Mouse (Mus musculus) cerebellum, adult 18-20 months (tissue): ENCODE data around the gene Megf11.

ENCODE experiments used
- DNase-seq, 2 experiments: peaks; one replicate each; pipeline ENCODE4 v3.0.0; 2021

Megf11 gene

DNA sequence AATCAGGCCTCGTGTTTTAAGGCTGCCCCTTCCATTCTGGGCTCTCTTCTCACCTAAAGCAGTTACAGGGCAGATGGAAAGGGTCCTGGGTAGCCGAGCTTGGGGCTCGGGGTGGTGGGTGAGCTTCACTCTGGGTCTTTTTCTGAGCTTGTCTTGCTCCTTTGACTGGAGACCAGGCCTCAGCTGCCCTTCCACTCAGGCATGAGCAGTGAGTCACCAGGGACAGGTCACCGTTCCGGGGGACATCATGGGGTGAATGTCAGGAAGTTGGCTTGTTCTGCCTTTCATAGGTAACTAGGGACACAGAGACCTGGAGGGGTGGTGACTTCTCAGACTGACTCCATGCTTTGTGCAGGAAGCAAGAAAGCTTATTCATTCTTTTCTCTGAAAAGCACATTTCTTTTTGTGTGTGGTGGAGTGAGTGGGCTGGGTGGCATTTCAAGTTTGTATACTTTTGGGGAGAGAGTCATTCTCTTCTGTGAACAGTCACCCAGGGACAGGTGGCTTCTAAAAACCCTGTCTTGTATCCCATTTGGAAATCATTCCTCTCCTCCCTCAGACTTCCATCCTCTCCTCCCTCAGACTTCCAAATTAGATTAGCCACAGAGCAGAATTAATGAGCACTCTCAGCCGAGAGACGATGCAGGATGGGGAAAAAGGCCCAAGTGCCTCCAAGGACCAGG is 10.0 kb downstream of the Megf11 start:
- DNase-seq, result peak; percentile 24 to 43

DNA sequence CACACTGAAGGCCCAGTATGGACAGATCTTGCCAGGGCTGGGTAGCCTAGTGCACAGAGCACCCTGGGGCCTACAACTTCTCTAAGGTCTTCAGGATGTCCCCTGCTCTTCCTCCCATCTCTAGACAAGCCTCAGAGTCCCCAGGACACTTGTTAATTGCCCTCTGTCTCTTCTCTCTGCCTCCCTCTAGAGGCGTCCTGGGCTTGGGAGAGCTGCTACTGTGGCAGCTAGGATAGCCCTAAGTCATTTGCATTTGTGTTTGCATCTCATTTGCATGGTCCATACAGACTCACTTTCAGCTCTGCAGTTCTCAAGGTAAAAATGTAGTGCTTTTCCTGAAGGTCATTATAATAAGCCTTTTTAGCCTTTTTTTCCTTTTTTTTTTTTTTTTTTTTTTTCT is 11.7 kb downstream of the Megf11 start:
- DNase-seq, result peak; percentile 61 to 76

DNA sequence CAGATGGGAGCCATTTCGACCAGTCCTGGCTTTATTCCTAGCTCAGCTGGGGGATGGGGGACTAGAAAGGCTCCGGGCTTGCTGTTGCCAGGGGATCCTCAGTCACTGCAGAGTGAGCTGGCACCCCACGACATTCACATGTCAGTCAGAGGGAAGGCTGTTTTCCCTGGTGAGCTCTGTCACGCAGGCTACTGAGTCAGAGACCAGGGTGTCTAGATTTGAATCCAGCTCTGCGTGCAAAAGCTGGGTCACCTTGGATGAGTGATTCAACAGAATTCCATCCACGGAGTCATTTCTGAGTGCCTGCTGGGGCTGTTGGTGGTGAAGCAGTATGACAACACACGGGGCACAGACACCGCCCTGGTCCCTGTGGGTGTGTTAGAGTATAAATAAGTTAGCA is 13.7 kb downstream of the Megf11 start:
- peak; percentile 16 to 33 for DNase-seq

DNA sequence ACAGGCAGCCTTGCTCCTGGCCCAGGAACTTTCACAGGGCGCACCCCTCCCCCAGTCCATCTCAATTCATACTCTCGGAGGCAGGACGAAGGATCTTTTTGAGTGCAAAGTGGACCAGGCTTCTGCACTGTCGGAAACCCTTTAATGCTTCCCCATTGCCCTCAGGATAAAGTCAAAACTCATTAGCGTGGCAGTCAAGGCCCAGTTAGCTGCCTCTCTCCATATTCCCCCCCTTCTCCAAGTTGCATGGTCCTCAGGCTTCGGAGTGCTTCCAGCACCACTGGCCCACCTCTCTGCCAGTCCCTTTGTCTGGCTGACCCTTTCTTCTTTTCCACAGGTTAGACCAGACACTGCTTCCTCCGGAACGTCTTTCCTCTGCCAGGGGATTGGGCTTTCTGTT is 16.7 kb downstream of the Megf11 start:
- no peak for DNase-seq

DNA sequence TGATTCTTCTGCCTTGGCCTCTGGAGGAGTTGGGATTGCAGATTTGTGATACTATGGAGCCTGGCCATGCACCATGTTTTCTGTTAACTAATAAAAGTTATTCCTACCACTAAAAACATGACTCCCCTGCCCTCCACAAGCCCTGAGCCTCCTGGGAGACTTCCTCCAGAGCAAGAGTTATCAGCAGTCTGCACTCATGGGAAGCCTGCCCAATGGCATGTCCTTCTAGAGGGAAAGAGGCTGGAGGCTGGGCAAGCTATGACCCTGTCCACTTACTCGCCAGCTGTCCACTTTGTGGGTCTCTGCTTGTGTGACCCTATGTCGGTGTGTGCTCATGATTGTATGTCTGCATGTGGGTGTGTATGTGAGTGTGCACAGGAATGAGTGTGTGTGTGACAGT is 21.4 kb downstream of the Megf11 start:
- DNase-seq, result peak in 1 of 2 experiments; percentile 20

DNA sequence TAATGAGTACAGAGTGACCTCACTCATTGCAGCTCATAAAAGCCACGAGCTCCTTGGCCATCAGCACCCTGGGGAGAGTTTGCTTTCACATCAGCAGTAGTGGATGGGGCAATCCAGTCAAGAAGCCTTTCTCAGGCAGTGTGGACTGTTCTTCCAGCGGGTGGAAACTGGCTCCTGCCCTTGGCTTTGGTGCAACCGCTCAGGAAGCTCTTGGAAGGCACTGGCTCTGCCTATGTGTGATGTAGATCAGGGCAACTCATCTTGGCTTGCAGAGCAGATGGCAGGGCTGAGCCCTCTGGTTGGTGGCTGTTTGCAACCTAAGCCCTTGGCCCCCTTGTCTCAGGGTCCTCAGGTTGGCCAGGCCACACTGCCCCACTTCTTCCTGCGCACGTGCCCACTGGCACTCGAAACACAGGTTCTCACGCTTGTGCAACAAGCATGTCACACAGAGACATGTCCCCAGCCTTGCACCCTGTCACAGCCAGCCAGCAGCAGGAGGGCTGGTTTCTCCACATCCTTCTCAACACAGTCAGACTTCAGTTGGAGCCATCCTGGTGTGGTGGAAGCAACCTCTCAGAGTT is 22.1 kb downstream of the Megf11 start:
- peak; percentile 46 to 48 for DNase-seq

DNA sequence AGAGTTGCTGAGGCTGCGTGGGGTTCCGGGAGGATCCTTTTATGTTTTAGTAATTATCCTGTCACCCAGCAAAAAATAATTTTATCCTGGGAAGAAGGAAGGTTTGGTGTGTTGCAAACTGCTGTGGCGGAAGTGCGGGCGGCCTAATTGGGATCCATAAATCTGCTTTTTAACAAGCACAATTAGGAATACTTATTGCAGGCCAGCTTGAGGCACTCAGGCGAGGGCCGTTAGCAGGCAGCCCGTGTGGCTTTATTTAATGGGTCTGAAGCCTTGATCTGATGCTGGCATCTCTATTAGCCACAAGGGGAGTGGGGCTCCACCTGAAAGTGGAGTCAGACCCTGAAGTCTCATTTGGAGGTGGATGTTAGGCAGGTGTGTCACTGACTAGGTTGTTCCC is 23.4 kb downstream of the Megf11 start:
- DNase-seq, result no peak

DNA sequence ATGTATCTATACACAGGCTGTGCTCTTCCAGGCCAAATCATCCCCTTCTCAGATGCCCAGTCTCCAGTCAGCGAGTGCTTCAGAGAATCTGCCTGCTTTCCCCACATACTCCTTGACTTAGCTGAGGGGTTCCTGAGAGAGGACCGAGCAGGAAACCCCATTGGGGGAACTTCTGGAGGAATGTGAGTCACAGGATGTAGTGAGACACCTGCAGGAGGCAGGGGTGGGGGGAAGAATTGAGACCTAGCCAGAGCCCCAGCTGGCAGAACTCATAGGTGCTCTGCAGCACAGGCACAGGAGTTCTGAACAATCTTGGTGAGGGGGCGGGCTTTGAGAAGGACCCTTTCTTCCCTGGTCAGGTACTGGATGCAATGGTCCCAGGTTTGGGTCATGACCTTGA is 35.0 kb downstream of the Megf11 start:
- DNase-seq, result no peak

DNA sequence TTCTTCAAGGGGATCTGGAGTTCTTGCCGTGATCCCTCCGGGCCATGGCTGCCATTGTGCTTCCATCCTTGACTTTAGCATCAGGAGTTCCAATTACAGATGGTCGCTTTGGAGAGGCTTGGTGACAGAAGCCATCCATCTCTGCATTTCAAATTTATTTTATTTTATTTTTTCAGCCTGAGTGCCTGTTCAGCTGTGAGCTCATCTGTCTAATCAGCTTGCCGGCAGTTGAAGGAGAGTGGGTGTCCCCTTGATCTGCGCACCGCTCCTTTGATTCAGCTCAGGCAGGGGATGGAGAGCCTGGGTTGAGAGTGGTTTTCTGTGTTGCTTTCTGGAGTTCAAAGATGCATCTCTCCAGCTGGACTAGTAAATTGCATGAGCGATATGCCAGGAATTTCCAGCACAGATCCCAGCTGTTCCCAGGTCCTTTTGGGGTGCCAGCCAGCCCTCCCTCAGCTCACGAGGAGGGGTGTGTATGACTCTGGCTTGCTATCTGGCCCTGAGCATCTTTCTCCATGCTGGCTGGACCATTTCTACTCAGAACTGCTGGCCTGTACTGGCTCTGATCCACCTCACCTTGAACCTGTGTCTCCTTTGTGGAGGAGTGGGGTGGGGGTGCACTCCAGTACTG is 36.7 kb downstream of the Megf11 start:
- peak in 1 of 2 experiments; percentile 41 for DNase-seq

DNA sequence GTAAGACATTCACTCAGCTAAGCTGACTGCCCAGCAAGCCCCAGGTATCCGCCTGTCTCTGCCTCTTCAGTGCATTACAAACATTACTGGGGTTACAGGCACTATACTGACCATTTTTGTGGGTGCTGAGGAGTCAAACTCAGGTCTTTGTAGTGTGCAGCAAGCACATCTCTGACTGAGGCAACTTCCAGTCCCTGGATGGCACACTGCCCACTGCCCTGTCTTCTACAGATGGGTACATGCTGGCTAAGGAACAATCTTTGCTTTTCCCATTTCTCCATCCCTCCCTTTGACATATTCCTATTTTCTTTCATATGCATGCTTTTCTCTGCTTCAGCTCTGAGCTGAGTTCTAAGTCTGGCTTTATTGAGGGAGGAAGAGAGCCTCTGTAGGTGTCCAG is 38.5 kb downstream of the Megf11 start:
- peak; percentile 38 to 50 for DNase-seq

DNA sequence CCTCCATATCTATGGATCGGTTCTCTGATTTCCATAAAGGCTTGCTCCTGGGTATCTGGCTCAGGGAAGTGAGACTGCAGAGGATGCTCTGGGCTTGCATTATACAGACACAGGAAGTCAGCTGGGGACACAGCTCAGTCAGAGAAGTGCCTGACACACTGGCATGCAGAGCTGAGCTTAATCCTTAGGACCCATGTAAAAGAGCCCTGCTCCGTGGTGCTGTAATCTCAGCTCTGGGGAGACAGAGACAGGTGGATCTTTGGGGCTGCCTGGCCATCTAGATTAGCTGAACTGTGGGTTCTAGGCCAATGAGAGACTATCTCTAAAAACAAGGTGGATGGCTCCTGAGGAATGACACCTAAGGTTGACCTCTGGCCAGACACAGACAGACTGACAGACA is 50.7 kb downstream of the Megf11 start:
- no peak for DNase-seq

DNA sequence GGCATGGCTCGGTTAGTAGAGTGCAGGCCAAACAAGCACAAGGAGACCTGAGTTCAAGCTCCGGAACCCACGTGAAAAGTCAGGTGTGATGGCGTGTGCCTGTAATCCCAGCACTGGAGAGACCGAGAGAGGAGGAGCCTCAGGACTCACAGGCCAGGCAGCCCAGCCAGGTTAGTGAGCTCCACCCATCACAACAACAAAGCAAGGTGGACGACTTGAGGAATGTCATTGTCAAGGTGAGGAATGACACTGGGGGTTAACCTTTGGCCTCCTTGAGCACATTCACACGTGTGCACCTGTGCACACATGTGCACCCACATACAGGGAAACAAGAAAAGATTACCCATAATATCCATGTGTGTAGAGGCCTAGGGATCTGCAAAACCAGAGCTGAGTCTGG is 54.7 kb downstream of the Megf11 start:
- DNase-seq, result no peak

DNA sequence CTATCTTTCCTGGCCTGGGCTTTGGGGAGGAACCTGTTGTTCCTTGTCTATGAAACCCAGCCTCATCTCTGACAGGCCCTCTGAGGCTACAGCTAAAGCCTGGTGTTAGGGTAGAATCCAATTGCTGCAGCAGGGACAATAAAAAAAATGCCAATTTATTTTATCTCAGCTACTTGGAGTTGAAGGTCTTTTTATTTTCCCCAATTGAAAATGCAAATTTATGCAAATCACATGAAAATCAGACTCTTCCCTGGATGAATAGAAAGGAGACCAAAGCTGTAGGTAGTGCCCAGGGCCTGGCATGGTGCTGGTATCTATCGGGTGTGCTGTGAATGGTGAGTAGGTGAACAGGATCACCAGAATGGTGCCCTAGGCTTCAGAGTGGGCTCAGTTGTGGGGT is 60.6 kb downstream of the Megf11 start:
- no peak for DNase-seq

DNA sequence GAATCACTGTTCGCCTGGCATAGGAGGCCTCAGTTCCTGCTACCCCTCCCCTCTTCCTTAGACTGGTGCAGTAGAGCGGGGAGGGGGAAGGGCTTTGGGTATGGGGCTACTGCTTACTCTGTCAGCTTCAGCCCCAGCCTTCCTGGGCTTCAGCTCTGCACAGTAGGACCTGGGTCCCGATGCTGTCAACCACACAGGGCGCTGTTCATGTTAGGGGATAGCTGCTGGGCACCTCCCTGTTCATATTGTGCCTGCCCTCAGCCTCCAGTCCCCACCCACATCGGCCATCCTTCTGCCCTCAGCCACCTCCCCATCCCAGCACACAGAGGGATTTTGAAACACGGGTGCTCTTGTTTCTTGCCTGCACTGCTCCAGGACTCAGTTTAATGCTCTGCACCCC is 61.6 kb downstream of the Megf11 start:
- DNase-seq, result no peak

DNA sequence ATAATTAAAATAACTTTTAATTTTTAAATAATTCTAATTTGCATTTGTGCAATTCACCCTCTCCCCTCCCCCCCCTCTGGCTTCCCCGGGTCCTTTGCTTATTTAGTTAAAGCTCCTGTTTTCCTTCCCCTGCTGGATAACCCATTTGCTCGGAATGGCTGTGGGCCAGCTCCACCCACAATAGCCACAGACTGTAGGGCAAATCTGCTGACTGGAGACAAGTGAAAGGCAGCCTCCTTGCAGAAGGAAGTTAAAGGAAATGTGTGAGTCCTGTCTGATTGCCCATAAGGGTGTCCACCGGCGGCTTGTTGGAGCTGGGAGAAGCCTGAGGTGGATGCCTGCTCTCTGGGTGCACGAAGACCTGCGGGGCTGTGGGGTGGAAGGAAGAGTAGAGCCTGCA is 62.1 kb downstream of the Megf11 start:
- DNase-seq, result peak; percentile 78 to 84

DNA sequence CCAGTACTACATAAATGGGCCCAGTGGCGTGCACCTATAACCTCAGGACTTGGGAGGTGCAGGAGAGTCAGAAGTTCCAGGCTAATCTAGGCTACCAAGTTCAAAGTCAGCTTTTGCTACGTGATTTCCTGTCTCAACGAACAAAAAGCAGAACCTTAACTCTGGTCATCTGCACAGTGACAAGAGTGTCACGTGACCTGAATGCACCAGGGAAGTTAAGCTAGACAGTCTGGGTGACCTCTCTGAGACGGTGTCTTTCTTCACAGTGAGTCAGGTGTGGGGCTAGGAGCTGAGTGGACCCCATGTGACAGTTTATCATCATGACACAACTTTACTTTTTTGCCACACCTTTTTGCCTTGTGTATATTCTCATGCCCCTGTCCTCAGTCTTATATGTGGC is 67.3 kb downstream of the Megf11 start:
- no peak for DNase-seq

DNA sequence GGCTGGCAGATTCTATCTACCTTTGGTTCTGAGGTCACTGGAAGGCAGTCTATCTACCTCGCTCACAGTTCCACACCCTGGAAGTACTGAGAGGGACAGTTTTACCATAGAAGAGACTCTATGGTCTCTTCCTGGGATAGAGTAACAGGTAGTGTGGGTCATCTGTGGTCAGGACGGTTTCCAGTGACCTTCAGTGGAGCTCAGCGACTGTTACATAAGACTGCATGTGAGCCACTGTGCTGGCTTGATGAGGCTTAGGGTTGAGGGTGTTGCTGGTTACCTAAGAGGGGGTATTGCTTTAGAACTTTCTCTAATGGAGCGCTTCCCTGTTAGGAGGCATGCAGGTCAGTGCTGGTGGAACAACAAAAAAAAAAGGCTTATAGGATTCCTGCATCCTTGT is 68.8 kb downstream of the Megf11 start:
- no peak for DNase-seq

DNA sequence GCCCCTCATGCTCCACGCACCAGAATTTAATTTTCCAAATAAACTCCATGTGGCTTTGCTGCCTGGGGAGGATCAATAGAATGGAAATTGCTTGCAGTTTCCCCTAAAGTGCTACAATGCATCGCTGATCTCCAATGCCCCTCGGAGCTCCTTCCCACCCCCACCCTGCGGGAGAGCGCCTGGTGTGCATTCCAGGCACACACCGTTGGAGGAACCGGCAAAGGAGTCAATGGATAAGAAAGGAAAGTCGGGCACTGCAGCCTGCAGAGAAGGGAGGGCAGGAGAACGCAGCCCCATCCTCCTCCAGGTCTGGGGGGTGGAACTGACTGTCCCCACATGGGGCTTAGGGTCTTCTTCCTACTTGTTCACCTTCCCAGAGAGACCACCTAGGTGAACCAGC is 70.5 kb downstream of the Megf11 start:
- DNase-seq, result no peak

DNA sequence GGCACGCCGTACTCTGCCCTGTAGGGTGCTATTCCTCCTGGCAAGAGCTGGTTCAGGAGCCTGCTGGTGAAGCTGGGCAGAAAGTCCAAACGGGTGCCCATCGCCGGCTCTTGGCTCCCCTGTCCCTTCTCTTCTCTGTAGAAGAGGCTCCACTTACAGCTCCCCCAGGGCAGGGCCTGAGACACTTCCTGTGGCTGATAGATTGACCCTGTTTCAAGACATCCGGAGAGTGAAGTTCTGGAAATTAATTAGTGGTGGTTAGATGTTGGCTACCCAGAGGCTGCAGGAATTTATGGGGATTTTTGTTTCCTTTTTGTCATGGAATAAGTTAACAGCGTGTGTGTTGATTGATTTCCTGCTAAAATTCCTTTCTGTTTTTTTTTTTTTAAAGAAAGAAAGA is 72.2 kb downstream of the Megf11 start:
- DNase-seq, result no peak

DNA sequence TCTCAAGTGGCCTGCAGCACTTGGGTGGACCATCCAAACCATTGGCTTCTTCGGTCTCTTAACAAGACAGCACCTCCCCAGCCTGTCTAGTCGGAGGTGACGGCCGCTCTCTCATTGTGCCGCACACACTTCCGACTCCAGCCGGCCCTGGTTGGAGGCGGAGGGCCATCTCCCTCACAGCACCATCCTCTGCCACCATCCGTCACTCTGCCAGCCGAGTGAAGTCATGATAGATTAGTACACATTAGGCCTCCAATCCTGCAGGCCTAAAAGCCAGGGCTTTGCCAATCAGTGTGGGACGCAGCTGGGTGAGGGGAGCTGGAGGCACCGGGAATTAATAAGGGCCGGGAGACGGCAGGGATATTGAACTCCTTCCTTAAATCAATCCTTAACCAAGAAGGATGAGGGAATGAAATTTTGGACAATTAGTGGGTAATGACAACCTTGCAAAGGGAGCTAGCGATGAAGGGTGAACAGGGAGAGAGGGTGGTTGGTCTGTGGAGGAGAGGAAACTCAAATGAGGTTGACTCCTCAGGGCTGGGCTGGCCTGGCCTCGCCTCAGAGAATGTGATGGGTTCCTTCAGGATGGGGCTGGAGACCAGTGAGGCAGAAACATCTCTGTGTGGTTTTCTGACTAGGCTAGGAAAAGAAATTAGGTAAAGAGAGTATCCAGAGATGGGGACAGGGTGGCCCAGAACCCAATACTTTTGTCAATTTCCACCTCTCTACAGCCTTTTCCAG is 76.3 kb downstream of the Megf11 start:
- DNase-seq, result no peak

DNA sequence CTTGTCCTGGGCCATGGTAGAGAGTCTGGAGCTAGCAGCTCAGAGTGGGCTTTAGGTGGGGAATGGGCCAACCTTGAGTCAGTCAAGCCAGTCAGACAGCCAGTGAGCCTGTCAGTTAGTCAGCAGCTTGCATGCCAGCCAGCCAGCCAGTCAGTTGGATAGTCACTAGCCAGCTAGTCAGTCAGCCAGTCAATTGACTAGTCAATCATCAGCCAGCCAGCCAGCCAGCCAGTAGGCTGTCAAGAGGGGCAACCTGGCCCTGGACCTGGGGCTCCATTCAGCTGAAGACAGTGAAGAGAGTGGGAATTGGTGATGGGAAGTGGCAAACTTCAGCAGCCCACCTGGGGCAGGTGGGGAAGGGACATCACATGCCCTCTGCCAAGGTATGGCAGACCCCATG is 77.4 kb downstream of the Megf11 start:
- no peak for DNase-seq

DNA sequence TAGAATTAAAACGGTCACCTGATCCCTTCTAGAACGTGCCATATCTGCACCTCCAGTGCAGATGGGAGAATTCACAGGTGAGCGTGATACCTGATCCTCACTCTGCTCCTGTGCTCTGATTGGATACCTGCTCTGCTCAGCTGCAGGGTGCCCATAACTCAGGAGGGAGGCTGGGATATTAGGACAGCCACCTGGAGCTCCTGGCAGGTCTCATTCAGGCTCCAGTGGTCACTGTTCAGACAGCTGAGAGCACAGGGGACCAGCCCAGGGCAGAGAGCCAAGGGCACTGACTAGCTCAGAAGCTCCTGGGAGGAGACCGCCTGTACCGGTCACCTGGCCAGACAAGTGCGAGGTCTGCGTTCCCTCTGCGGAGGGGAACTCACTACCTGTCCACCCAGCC is 80.7 kb downstream of the Megf11 start:
- DNase-seq, result peak; percentile 47 to 51

DNA sequence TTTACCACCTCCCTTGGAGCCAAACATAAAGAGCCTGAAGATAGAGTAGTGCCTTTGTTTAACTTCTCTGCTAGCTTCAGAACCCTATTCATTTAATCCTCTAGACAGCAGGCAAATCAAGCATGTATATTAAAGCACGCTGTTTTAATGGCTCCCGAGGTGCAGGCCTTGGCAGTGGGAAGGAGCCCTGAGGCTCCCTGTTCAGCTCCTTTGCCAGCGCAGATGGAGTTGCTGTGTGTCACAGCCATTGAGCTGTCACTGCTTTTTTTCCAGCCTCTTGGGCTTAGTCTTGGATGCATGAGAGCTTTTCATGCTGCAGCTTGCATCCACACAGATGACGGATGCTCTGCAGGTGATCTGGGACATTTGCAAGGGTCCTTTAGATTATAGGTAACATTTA is 81.1 kb downstream of the Megf11 start:
- peak; percentile 59 to 70 for DNase-seq

DNA sequence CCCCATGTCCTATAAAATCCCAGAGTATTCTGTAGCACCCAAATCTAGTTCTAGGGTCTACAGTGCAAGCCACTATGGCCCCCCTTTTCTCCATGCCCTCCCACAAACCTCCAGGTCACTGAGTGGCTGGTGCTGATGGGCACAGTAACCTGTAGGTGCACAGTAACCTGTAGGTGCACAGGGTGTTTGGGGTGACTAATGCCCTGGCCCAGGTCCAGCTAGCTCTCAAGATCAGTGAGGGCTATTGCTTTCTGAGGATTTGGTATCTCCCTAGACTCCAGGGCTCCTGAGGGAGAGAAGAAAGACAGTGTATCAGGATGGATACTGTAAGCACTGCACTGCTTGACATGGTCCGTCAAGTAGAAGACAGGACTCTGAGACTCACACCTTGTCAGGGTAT is 85.4 kb downstream of the Megf11 start:
- peak; percentile 55 to 61 for DNase-seq
